Mouse (Mus musculus): ENCODE data around the gene Jmjd6.

DNA sequence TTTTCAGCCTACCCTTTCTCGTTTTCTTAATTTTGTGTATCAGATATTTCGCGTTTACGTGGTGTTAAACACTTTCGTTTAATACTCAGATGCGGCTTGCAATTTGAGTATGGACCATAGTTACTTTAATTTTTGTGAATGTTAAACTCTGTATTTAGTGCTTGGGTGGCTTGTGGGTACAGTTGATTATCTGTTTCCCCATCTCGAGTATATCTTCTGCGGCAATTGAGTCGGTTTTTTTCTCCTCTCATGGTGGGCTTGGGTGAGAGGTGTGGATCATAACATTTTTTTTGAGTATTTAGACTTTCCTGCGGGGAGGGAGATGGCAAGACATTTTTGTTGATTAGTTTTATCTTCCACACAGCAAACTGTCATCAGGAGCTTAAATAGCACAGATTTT, 11.0 kb upstream of the Jmjd6 start:
- TF ChIP-seq NANOG (IDR thresholded peaks at IDR 0.05; ENCODE audit: borderline replicate concordance, low read length): no peak
- no peak for TF ChIP-seq POU5F1 (IDR thresholded peaks at IDR 0.05; ENCODE audit: borderline replicate concordance, low read length)
